Mouse (Mus musculus) testis, adult 2 months (tissue): ENCODE data around the gene Rnf223.

Source experiments
- CTCF ChIP-seq: fragments of 200-500 bp; IDR thresholded peaks from 2 replicates; pipeline ENCODE4 v1.5.1; 2012; ENCODE audit warnings: low read depth, mild to moderate bottlenecking, inconsistent platforms, low read length, moderate library complexity; ENCODE audit not compliant: control insufficient read depth, insufficient read depth, insufficient replicate concordance
- POLR2A ChIP-seq: fragments of 200-500 bp; IDR thresholded peaks from 2 replicates; pipeline ENCODE4 v1.6.1; 2012; ENCODE audit warnings: low read depth, mild to moderate bottlenecking, inconsistent platforms, low read length, moderate library complexity; ENCODE audit not compliant: control insufficient read depth

DNA sequence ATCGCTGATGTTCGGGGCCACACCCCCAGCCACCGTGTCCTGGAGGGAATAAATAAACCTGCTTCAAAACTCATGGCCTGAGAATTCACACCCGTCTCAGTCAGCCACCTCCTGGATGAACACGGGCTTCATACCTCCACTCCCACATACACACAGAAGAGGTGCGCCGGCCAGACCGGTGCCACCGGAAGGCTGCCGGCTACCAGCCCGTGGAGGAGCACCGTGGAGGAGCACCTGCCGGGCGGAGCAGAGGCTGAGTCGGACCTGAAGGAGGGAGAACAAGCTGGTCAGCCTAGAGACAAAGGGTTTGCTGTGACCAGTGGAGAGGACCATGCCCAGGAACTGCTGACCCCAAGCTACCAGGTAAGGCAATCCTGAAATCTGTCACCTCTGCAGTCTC, at the start of gene Rnf223:
- TF ChIP-seq CTCF: no peak
- TF ChIP-seq POLR2A: no peak
